Mouse (Mus musculus): Measurements from ENCODE around the gene Caap1.

DNA sequence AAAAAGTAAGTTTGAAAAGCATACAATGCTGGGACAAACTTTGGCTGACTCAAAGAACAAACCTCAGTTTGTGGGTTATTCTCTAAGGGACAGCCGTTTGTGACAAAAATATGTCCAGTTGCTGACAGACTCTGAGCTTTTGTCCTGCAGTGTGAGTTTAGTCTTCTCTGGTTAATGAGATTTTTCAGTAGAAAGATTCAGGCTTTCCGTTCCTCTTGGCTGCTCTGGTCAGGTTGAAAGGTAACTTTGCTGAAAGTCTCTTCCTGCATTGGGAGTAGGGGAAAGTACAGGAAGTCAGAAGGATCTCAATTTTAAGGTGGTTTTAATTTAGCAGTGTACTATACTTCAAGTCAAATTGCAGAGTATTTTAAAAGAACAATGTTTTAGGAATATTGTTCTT is 49.0 kb upstream of the Caap1 start:
- no peak for TF ChIP-seq CTCF (IDR thresholded peaks at IDR 0.05; ENCODE audit: control insufficient read depth, insufficient read depth, insufficient replicate concordance, low read depth, low read length)
- TF ChIP-seq POLR2A (IDR thresholded peaks at IDR 0.05; ENCODE audit: control insufficient read depth, low read depth, low read length) = no peak

All from testis, adult 2 months (tissue).